Mouse (Mus musculus): Measurements from ENCODE around the gene Usp45.
"Not testable (repeated sequence)": the region's sequence is repeated elsewhere in the genome, so short reads cannot be mapped to it uniquely, and the experiment has no call there.

Usp45 gene

GRCm38 (mm10) chr4:21766863-21767304, at the start of gene Usp45, which contains the start of gene Tstd3:
Gene Usp45, plus strand, starts transcription at chr4:21767156.
Gene Tstd3, minus strand, starts transcription at chr4:21767212.
- DNase-seq (ENCODE audit: low read depth, low spot score) = peak; percentile 46

DNA sequence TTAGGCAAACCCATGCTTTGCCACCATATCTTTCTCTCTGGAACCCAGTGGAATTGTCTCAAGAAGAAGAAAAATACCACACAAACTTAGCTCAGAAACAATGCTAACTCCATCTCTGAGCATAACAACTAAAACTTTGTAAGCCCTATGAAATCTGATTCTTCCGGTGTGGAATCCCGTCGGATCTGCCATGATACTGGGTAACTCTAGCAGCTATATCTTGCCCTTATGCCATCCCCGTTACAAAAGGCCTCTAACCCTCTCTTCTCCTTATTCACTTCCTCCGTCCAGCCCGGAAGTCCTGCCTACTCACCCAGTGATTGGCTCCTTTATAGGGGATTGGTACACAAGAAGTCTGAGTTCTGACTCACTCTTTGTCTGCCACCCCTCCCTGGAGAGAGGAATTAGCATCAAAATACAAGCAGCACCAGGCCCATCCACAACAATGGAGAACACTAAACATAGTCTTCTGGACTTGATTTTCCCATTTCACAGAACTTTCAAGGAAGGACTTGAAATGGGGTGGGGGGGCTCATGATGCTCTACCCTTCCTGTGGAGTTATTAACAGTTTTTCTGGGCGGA, 44.1 kb upstream of the Usp45 start:
- no peak for DNase-seq (ENCODE audit: low read depth, low spot score)

DNA sequence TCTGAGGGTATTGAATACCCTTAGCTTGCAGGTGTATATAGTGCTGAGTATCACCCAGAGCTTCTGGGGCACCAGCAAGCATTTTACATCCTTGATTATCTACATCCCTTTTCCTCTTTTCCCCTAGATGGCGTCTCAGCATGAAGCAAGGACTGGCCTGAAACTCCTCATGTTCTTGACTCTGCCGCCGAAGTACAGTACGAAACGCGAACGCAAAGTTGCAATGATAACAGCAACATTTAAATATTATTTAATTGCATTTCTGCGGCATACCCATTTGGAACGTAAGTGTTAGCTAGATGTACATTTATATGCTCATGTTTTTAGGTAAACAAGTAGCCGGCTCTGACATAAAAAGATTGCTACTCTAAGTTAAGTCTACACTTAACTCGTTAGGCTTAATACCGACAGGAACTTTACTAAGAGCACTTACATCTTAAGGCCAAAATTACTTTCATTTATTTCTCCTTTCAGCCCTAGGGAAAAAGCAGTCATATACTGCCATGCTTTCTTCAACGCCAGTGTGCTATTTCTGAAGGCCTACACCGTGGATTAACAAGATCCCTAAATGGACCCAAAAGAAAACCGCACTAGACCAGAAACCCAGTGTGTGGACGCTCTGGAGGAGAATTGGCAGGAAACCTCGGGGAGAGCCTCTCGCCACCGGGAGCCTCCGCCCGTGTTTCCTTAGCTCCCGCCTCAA, 39.9 kb upstream of the Usp45 start:
- peak; percentile 68 for DNase-seq (ENCODE audit: low read depth, low spot score)

GRCm38 (mm10) chr4:21727615-21728165, 39.3 kb upstream of the Usp45 start, which contains the start of gene Ccnc:
Gene Ccnc, plus strand, starts transcription at chr4:21727701.
- peak; percentile 86 for DNase-seq (ENCODE audit: low read depth, low spot score)

DNA sequence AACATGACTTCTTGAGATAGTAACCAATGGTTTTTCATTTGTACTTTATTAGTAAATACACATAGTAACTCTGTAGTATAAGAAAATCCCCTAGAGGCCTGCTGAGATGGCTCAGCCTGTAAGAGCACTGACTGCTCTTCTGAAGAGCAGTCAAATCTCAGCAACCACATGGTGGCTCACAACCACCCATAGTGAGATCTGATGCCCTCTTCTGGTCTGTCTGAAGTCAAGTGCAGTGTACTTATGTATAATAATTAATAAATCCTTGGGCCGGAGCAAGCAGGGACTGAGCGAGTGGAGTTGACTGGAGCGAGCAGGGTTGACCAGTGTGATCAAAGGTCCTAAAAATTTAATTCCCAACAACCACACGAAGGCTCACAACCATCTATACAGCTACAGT, 27.8 kb upstream of the Usp45 start:
- DNase-seq (ENCODE audit: low read depth, low spot score) = no peak

- not testable (repeated sequence) for DNase-seq (ENCODE audit: low read depth, low spot score)
These were observed 22.8 kb upstream of the Usp45 start for GRCm38 (mm10) chr4:21744142-21744541.

DNA sequence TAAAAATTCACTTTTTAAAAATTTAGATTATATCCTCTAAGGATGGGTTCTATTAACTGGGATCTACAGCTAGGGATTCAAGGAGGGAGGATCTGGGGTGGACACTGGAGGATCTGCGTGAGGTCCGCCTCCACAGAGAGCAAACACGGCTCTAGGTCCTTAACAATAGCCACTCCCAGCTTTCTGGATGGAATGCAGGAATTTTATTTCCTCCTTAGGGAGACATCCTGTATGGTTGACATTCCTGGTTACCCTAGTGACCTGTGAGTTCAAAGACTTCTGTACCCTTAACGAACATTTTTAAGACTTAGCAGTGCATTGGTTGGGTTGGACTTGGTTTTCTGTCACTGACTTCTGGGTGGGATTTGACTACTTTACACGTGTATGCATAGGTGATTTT, 21.2 kb upstream of the Usp45 start:
- no peak for DNase-seq (ENCODE audit: low read depth, low spot score)

- no peak for DNase-seq (ENCODE audit: low read depth, low spot score)
These were observed 11.7 kb upstream of the Usp45 start for GRCm38 (mm10) chr4:21755123-21755789.

- DNase-seq (ENCODE audit: low read depth, low spot score) = no peak
These were observed 8.1 kb upstream of the Usp45 start for GRCm38 (mm10) chr4:21758860-21759259.

- no peak for DNase-seq (ENCODE audit: low read depth, low spot score)
These were observed 5.4 kb upstream of the Usp45 start for GRCm38 (mm10) chr4:21761416-21762160.

DNA sequence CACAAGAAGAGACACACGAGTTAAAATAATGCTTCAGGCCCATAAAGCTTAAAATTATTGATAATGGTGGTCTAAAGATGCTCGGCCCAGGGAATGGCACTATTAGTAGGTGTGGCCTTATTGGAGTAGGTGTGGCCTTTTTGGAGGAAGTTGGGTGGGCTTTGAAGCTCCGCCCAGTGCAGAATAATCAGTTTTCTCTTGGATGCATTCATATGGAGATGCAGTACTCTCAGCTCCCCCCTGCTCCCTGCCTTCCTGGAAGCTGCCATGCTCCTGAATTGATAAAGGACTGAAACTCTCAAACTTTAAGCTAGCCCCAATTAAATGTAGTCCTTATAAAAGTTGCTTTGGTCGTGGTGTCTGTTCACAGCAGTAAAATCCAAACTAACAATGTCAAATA, 3.1 kb upstream of the Usp45 start:
- no peak for DNase-seq (ENCODE audit: low read depth, low spot score)

DNA sequence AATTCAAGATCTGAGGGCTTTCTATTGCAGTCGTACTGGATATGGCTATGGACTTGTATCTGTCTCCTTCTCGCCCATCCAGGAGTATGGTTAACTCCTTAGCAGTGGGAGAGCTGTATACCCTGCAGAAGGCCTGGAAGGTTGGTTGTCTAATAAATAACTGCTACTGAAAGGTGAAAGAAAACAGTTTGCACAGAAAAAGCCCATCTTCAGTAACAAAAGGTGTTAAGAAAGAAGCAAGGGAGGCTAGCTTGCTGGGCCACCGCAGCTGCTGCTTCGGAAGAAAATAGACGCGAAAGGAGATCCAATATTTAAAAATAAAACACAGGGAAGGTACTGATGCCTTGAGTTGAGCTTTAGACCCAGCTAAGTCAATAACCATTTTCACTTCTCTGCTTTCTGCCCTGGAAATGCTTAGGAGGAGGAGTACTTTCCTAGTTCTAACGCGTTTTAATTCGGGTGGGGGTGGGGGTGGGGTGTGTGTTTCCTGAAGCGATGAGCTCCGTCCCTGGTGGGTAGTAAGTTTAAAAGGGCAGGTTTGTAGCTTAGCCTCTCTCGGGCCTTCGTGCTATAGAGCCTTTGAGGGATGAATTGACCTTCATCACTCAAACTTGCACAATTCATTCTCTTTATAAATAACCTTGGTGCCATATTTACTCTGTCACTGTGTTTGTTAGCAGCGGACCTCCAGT, 639 bp upstream of the Usp45 start:
- DNase-seq (ENCODE audit: low read depth, low spot score) = no peak

DNA sequence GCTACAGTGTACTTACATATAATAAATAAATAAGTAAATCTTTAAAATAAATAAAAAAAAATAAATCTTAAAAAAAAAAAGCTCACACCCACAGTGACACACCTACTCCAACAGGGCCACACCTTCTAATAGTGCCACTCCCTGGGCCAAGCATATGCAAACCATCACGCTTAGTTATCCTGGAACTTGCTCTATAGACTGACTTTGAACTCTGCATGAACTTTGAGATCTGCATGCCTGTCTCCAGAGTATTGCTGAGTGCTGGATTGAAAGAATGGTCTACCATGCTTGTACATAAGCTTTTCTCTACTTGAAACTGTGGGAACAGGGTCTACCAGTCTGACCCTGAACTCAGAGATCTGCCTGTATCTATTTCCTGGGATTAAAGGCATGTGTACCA, 4.1 kb downstream of the Usp45 start:
- DNase-seq (ENCODE audit: low read depth, low spot score) = no peak

DNA sequence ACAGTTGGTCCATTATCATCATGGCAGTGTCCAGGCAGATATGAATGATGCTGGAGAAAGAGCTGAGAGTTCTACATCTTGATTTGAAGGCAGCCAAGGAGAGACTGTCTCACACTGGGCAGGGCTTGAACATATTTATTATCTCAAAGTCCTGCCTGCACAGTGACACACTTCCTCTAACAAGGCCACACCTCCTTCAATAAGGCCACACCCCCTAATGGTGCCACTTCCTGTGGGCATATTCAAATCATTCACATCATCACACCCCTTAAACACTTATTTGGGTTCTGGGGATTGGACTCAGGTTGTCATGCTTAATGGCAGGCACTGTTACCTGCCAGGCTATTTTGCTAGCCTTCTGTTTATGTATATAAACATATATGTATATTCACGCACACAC, 5.3 kb downstream of the Usp45 start:
- no peak for DNase-seq (ENCODE audit: low read depth, low spot score)

- peak; percentile 81 for DNase-seq (ENCODE audit: low read depth, low spot score)
These were observed 9.4 kb downstream of the Usp45 start for GRCm38 (mm10) chr4:21776091-21776945.

DNA sequence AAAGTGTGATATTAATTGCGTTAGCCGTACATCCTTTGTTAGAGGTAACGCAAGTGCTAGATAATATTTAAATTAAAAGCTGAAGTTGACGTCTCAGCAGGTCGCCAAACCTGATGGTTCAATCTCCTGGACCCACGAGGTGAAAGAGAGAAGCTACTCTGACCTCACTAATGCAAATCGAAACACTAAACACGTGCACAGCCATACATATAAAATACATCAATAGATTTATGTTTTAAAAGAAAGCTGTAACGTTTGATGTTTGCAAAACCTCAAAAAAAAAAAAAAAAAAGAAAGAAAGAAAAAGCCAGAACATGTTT, 9.9 kb downstream of the Usp45 start:
- DNase-seq (ENCODE audit: low read depth, low spot score) = no peak

- DNase-seq (ENCODE audit: low read depth, low spot score) = no peak
These were observed 14.1 kb downstream of the Usp45 start for GRCm38 (mm10) chr4:21780816-21781726.

DNA sequence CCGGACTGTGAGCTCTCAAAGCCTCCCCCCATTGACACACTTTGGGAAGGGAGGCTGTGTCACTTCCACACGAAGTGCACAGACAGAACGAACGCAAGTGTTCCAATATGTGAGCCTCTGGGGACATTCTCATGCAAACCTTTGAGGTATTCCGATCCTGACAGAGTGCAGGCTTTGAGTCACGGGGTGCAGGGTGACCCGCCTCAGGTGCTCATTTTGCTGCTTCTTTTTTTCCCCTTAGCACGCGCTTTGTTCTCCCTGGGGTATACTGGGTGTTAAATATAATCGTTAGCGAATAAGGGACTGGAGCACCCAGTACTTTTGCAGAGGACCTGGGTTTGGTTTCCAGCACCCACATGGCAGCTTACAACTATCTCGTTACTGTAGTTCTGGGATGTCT, 19.3 kb downstream of the Usp45 start:
- DNase-seq (ENCODE audit: low read depth, low spot score) = no peak

- no peak for DNase-seq (ENCODE audit: low read depth, low spot score)
These were observed 21.9 kb downstream of the Usp45 start for GRCm38 (mm10) chr4:21788903-21789302.
